Mouse (Mus musculus): ENCODE measurements around the gene Cln5.

DNA sequence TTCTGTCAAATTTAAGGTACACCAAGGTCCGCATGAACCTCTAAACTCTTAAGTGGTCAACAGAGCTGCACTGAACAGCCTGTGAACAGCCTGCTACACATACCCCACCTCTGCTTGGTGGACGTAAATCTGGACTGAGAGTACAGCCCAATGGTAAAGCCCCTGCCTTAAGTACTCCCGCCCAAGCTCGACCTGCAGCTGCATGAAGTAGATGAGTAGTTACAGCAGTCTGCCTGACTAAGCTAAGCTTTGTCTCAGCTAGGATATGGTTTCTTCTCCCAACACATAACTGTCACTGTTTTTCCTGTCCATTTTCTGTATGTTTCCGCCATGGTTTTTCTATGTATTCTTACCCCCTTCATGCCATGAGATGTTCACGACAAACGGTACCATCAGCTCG, 25.8 kb downstream of the Cln5 start:
- no peak for TF ChIP-seq POLR2A (IDR thresholded peaks at IDR 0.05; ENCODE audit: control insufficient read depth, low read depth, low read length)
- TF ChIP-seq CTCF (IDR thresholded peaks at IDR 0.05; ENCODE audit: control insufficient read depth, insufficient read depth, insufficient replicate concordance, low read depth, low read length) = no peak

All from testis, adult 2 months (tissue).